Mouse (Mus musculus): Measurements from ENCODE around the gene Patl1.
"Not testable (repeated sequence)": the region's sequence is repeated elsewhere in the genome, so short reads cannot be mapped to it uniquely, and the experiment has no call there.

- TF ChIP-seq CTCF, EP300 (IDR thresholded peaks at IDR 0.05): not testable (repeated sequence)
These were observed 33.8 kb upstream of the Patl1 start for GRCm38 (mm10) chr19:11878404-11878803.
